Mouse (Mus musculus) embryonic fibroblast, embryonic 13.5 days (primary cell): ENCODE data around the gene Gm20388.

Source experiments
- CTCF ChIP-seq: IDR thresholded peaks from 2 replicates; pipeline ENCODE4 v1.5.1; 2011; ENCODE audit warnings: mild to moderate bottlenecking, control low read depth, low read length, moderate library complexity, borderline replicate concordance; ENCODE audit not compliant: insufficient read depth
- POLR2A ChIP-seq: IDR thresholded peaks from 2 replicates; pipeline ENCODE4 v1.6.1; 2011; ENCODE audit warnings: low read depth, mild to moderate bottlenecking, control low read depth, low read length, moderate library complexity

- TF ChIP-seq CTCF, result no peak
- TF ChIP-seq POLR2A, result no peak
These were observed 1029.6 kb downstream of the Gm20388 start for GRCm38 (mm10) chr8:120940287-120940686.
